Mouse (Mus musculus) bone marrow macrophage, adult 2 months (primary cell): ENCODE results near the gene Cdk19.

ENCODE experiments used
- CTCF ChIP-seq: IDR thresholded peaks from 2 replicates; pipeline ENCODE4 v1.5.1; 2012; ENCODE audit warnings: low read depth, mild to moderate bottlenecking, low read length, moderate library complexity
- POLR2A ChIP-seq: IDR thresholded peaks from 2 replicates; pipeline ENCODE4 v1.6.1; 2012; ENCODE audit warnings: mild to moderate bottlenecking, low read depth, low read length, borderline replicate concordance

- TF ChIP-seq CTCF (no peak), POLR2A (no peak)
Measured at GRCm38 (mm10) chr10:40528668-40529067, 189.3 kb downstream of the Cdk19 start.
